Mouse (Mus musculus) limb, embryonic 12.5 days (tissue): ENCODE measurements around the gene Klrb1f. TPM values are rescaled to one million over a fixed set of nuclear protein-coding genes. Genes with fewer than 3 reads are reported as not detected.
"Not testable (repeated sequence)": the region's sequence is repeated elsewhere in the genome, so short reads cannot be mapped to it uniquely, and the experiment has no call there.

Source experiments
- ATAC-seq: fragments of 200-750 bp; cut with Nextera tagmentation; 2 replicates; pipeline ENCODE4 v1.8.0; 2017; ENCODE audit warnings: low read depth, moderate TSS enrichment; ENCODE audit not compliant: insufficient number of reproducible peaks, insufficient read depth, low FRiP score, low TSS enrichment
- H3K27ac ChIP-seq: fragments of 300-500 bp; sonication (generic); 2 replicates; pipeline ENCODE4 v1.5.1; 2016; ENCODE audit warnings: mild to moderate bottlenecking, moderate library complexity
- H3K27me3 ChIP-seq: fragments of 300-500 bp; sonication (generic); 2 replicates; pipeline ENCODE4 v1.6.1; 2016; ENCODE audit warnings: mild to moderate bottlenecking, moderate library complexity
- H3K36me3 ChIP-seq: fragments of 300-500 bp; sonication (generic); 2 replicates; pipeline ENCODE4 v1.6.1; 2016; ENCODE audit warnings: mild to moderate bottlenecking, moderate library complexity
- H3K4me1 ChIP-seq: fragments of 300-500 bp; sonication (generic); replicated peaks from 2 replicates; pipeline ENCODE4 v1.6.1; 2016
- H3K4me2 ChIP-seq: fragments of 300-500 bp; sonication (generic); 2 replicates; pipeline ENCODE4 v1.6.1; 2016; ENCODE audit warnings: mild to moderate bottlenecking, moderate library complexity
- H3K4me3 ChIP-seq: fragments of 300-500 bp; sonication (generic); replicated peaks from 2 replicates; pipeline ENCODE4 v1.5.1; 2016; ENCODE audit warnings: mild to moderate bottlenecking
- H3K9ac ChIP-seq: fragments of 300-500 bp; sonication (generic); replicated peaks from 2 replicates; pipeline ENCODE4 v1.6.1; 2016; ENCODE audit warnings: mild to moderate bottlenecking, moderate library complexity
- H3K9me3 ChIP-seq: fragments of 300-500 bp; sonication (generic); 2 replicates; pipeline ENCODE4 v1.6.1; 2016; ENCODE audit warnings: mild to moderate bottlenecking, moderate library complexity
- WGBS: fragments of 180-500 bp; shearing (Covaris S2); methylation state at CpG from one replicate; pipeline ENCODE4 v1.1.7; 2016; 5-methylcytosine and 5-hydroxymethylcytosine counted together
- polyA plus RNA-seq: library from polyadenylated mRNA; unstranded; fragments of >200 nt; fragmentation: Nextera tagmentation; extraction: Ambion mirVana; gene quantifications from 2 replicates; pipeline ENCODE4 v1.2.1, GENCODE M21; 2016

Klrb1f gene
- polyA plus RNA-seq, 1 experiment from 2014 or later, result 0.13 TPM

DNA sequence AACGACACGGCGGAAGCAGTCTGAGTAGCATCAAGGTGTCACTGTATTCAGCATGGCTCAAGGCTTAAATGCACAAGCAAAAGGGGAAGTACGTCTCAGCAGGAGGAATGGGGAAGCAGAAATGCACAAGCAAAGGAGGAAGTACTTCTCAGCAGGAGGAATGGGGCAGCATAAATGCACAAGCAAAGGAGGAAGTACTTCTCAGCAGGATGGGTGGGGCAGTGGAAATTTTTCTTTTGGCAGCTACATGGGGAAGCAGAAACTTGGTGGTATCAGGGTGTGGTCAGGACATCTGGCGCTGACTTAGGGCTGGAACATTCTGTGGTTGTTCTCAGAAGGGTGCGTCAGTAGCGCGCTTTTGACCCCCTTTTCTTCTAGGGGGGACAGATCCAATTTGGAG is 42.9 kb downstream of the Klrb1f start:
- H3K4me3 ChIP-seq, H3K36me3 ChIP-seq, H3K9ac ChIP-seq, H3K9me3 ChIP-seq, H3K4me2 ChIP-seq, H3K27me3 ChIP-seq, H3K4me1 ChIP-seq, H3K27ac ChIP-seq, ATAC-seq: not testable (repeated sequence)
- 91% methylated on average over 8 of the region's 8 CpGs for whole genome bisulfite sequencing

DNA sequence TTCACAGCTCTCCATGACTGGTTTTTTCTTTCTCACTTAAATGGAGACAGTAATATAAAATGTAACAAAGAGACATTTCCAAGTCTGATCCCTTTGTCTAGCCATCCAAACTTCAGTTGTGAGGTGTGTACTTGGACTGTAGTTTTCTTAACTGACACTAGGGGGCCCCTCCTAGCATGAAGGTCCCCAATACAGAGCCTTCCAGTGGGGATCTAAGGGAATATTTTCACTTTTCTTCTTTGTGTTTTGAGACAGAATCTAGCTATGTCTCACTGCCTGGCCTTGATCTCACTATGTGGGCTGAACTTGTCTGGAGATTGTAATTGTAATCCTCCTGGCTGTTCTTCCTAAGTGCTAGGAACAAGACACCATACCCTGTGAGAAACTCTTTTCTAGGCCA is 49.5 kb downstream of the Klrb1f start:
- no peaks in the 10 kb centered on the region for H3K4me1 ChIP-seq
- no peak for ATAC-seq

DNA sequence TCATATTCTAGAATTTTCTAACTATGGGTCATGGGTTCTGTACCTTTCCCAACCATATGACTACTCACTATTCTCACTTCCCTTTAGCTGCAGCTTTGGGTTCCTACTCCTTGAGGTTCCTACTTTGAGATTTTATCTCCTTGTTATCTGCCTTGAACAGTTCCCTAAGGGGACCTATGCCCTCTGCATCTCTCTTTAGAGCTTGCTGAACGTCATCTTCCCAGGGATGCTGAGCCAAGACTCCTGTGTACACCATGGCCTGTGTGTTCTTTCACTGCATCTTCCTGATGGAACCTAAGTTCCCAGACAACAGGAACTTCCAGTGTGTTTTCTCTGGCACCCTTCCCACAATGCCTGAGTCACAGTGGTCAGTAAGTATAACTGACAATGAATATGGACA is 52.2 kb downstream of the Klrb1f start:
- no peak overlapping the region for H3K4me2 ChIP-seq
- H3K4me3 ChIP-seq, result no peak overlapping the region
- no peak for ATAC-seq
- no peaks in the 10 kb centered on the region for H3K9me3 ChIP-seq
- H3K36me3 ChIP-seq, result no peaks in the 10 kb centered on the region
- WGBS, result 67% methylated on average over 1 of the region's 1 CpGs
- H3K4me1 ChIP-seq, result no peaks in the 10 kb centered on the region
- H3K27ac ChIP-seq, result no peak overlapping the region
- H3K9ac ChIP-seq, result no peak overlapping the region
- no peaks in the 10 kb centered on the region for H3K27me3 ChIP-seq

More for the DNA sequence above, 49.5 kb downstream of the Klrb1f start:
- H3K4me2 ChIP-seq, result no peak overlapping the region
- no peaks in the 10 kb centered on the region for H3K27me3 ChIP-seq
- no peak overlapping the region for H3K27ac ChIP-seq
- no peak overlapping the region for H3K9ac ChIP-seq
- no peaks in the 10 kb centered on the region for H3K36me3 ChIP-seq
- no peak overlapping the region for H3K4me3 ChIP-seq
- peaks cover 6% of the 10 kb centered on the region for H3K9me3 ChIP-seq

DNA sequence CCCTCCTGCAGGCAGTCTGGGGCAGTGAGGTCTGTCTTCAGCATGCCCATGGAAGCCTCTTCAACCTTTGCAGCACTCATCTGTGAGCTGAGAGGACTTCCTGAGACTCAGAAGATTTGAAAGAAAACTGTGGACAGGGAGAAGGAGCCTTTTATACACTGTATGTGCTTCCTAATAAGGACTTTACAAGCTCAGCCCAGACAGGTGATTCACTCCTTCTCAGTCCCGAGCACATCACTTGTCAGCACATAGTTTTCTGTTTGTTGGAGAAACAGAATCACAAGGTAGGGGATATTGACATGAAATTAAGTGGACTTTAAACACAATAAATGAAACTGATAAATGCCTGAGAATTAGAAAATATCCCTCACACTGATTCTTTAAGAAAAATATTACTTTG is 55.1 kb downstream of the Klrb1f start, which contains the start of gene Clec2e:
Clec2e (minus strand) TSS at position 120 of the 400 bp plus-strand sequence.
- H3K4me3 ChIP-seq, H3K27ac ChIP-seq, H3K36me3 ChIP-seq, H3K4me2 ChIP-seq, H3K9ac ChIP-seq, H3K4me1 ChIP-seq, H3K9me3 ChIP-seq, H3K27me3 ChIP-seq, ATAC-seq: not testable (repeated sequence)
- WGBS, result 78% methylated on average over 1 of the region's 1 CpGs

DNA sequence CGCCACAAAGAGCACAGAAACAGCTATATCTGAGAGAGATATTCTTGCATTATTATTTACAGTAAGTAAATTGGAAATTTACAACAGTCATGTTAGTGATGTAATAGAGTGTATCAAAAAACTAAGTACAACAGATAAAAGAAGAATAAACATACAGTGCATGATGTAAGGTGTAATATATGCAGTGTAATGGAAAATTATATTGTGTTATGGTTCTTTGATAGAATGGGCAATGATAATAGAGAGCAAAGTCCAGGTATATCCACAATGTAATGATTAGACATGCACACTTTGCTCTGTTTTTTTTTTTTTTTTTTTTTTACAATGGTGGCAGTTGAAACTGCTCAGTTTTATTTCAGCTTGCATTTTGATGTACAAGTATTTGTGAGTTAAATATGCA is 55.9 kb downstream of the Klrb1f start:
- Histone ChIP-seq H3K4me1 (no peaks in the 10 kb centered on the region), H3K36me3 (no peaks in the 10 kb centered on the region), H3K9me3 (no peaks in the 10 kb centered on the region), H3K9ac (no peak overlapping the region), H3K4me2 (no peak overlapping the region), H3K4me3 (no peak overlapping the region), H3K27ac (no peak overlapping the region), H3K27me3 (no peaks in the 10 kb centered on the region)
- WGBS, result 87% methylated on average over 1 of the region's 1 CpGs
- ATAC-seq, result no peak

DNA sequence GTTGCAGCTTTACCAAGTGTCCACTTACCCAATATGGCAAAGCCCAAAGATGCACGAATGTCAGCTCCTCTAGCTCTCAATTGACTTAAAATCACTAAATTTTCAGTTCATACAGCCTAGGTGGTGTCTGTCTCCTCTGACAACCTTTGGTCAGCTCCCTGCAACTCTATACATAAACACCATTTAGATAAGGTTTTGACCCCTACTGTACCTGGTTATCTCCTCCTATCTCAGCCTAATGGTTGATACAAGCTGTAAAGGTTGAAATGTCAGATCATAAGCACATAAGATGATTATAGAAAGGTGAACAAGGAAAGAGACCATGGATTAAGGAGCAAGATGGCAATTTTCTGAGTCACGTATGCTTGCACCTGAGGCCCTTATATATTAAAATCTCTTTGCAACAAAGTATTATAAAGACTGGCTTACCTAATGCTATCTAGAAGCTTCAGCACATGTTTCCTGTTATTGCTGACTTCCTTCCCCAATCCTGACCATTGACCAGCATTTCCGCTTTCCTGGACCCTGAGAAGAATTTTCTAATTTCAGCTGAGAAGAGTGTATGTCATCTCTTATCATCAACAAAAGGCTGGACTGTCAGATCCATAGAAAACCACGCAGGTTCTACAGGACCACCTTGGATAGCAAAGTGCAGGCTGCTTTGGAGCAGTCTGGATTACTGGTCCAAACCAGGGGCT is 57.3 kb downstream of the Klrb1f start:
- H3K4me1 ChIP-seq, result no peaks in the 10 kb centered on the region
- 89% methylated on average over 4 of the region's 4 CpGs for WGBS
- H3K27me3 ChIP-seq, result no peaks in the 10 kb centered on the region
- no peak overlapping the region for H3K4me2 ChIP-seq
- no peak overlapping the region for H3K27ac ChIP-seq
- no peaks in the 10 kb centered on the region for H3K36me3 ChIP-seq
- no peaks in the 10 kb centered on the region for H3K9me3 ChIP-seq
- no peak for ATAC-seq
- H3K9ac ChIP-seq, result no peak overlapping the region
- H3K4me3 ChIP-seq, result no peak overlapping the region

Other genes starting within 250 kb of the Klrb1f start
- not detected in 2 replicates for gene Gm44511, start 219.6 kb upstream of the Klrb1f start, polyA plus RNA-seq
- gene Klrb1b, start 219.6 kb upstream of the Klrb1f start, polyA plus RNA-seq, result not detected in 2 replicates
- not detected in 2 replicates for gene Clec2i, start 158.3 kb upstream of the Klrb1f start, polyA plus RNA-seq
- gene BC035044, start 154.8 kb upstream of the Klrb1f start, polyA plus RNA-seq, result 0.51 and 0.70 TPM in 2 replicates
- not detected in 2 replicates for gene Clec2g, start 111.5 kb upstream of the Klrb1f start, polyA plus RNA-seq
- not detected in 2 replicates for gene Clec2e, start 55.0 kb downstream of the Klrb1f start, polyA plus RNA-seq
- 0.23 TPM in 1 of 2 replicates, not detected in the other for gene Clec2d, start 134.7 kb downstream of the Klrb1f start, polyA plus RNA-seq
- gene Cd69, start 229.5 kb downstream of the Klrb1f start, polyA plus RNA-seq, result 0.10 TPM in 1 of 2 replicates, not detected in the other